Mouse (Mus musculus) megakaryocyte progenitor cell, adult 5-6 weeks (primary cell): ENCODE results near the gene Klk6. TPM values are rescaled to one million over a fixed set of nuclear protein-coding genes. Genes with fewer than 3 reads are reported as not detected.

Experiments
- ATAC-seq: replicated peaks from 2 replicates; pipeline ENCODE4 v1.8.0; 2016; ENCODE audit warnings: mild to moderate bottlenecking, moderate TSS enrichment, inconsistent platforms; ENCODE audit not compliant: poor library complexity
- total RNA-seq, 2 experiments: library from RNA; stranded (forward) in 1 of 2; stranded (reverse) in 1 of 2; fragments of 157-497, 149-512 nt in 1 of 2; fragments of 200-1000 nt in 1 of 2; gene quantifications; 2 replicates each; pipeline versions ENCODE4 v1.2.3 to v1.2.4; 2015 to 2017

Klk6 gene
- total RNA-seq (2015) (not detected in 2 replicates), total RNA-seq (2017) (not detected in 2 replicates)

GRCm38 (mm10) chr7:43824199-43824598 is at the start of gene Klk6:
Gene Klk6, plus strand, starts transcription at chr7:43824499.
- ATAC-seq, result no peak

GRCm38 (mm10) chr7:43774802-43775201 is 49.5 kb upstream of the Klk6 start:
- ATAC-seq, result no peak

GRCm38 (mm10) chr7:43775311-43776057 is 48.8 kb upstream of the Klk6 start:
- no peak for ATAC-seq

- ATAC-seq, result no peak
Measured at GRCm38 (mm10) chr7:43776506-43776905, 47.8 kb upstream of the Klk6 start.

GRCm38 (mm10) chr7:43777423-43777822 is 46.9 kb upstream of the Klk6 start:
- ATAC-seq, result no peak

GRCm38 (mm10) chr7:43778176-43778970 is 45.9 kb upstream of the Klk6 start:
- ATAC-seq, result no peak

GRCm38 (mm10) chr7:43780241-43780640 is 44.1 kb upstream of the Klk6 start:
- ATAC-seq, result no peak

- ATAC-seq, result no peak
Measured at GRCm38 (mm10) chr7:43780746-43781145, 43.6 kb upstream of the Klk6 start, which contains the start of gene Klk10. Gene Klk10, plus strand, starts transcription at chr7:43781035.

GRCm38 (mm10) chr7:43781541-43781940 is 42.8 kb upstream of the Klk6 start:
- no peak for ATAC-seq

GRCm38 (mm10) chr7:43782275-43783265 is 41.7 kb upstream of the Klk6 start:
- peak; percentile 94 for ATAC-seq

- peak; percentile 35; the same call in 1 of the 2 replicates for ATAC-seq
Measured at GRCm38 (mm10) chr7:43785286-43785685, 39.0 kb upstream of the Klk6 start.

- ATAC-seq, result no peak
Measured at GRCm38 (mm10) chr7:43788096-43788495, 36.2 kb upstream of the Klk6 start.

- no peak for ATAC-seq
Measured at GRCm38 (mm10) chr7:43789295-43789694, 35.0 kb upstream of the Klk6 start.

- no peak for ATAC-seq
Measured at GRCm38 (mm10) chr7:43791591-43791990, 32.7 kb upstream of the Klk6 start, which contains the start of gene Klk9. Gene Klk9, plus strand, starts transcription at chr7:43791891.

GRCm38 (mm10) chr7:43796355-43796754 is 27.9 kb upstream of the Klk6 start:
- no peak for ATAC-seq

- peak; percentile 52 for ATAC-seq
Measured at GRCm38 (mm10) chr7:43797333-43797769, 26.9 kb upstream of the Klk6 start, which contains the start of gene Klk8. Gene Klk8, plus strand, starts transcription at chr7:43797577.

GRCm38 (mm10) chr7:43797844-43798462 is 26.3 kb upstream of the Klk6 start:
- peak; percentile 69 for ATAC-seq

- ATAC-seq, result no peak
Measured at GRCm38 (mm10) chr7:43799876-43800275, 24.4 kb upstream of the Klk6 start.

GRCm38 (mm10) chr7:43810994-43811393 is 13.3 kb upstream of the Klk6 start, which contains the start of gene Klk7:
Gene Klk7, plus strand, starts transcription at chr7:43811294.
- ATAC-seq, result no peak

GRCm38 (mm10) chr7:43815211-43815610 is 9.1 kb upstream of the Klk6 start:
- no peak for ATAC-seq
